Mouse (Mus musculus) neural tube, embryonic 14.5 days (tissue): ENCODE measurements around the gene Fbxl17. TPM values are rescaled to one million over a fixed set of nuclear protein-coding genes. Genes with fewer than 3 reads are reported as not detected.
A peak's percentile ranks its signal among the peaks of the same experiment; 100 is the strongest.

Experiments
- ATAC-seq: fragments of 200-750 bp; cut with Nextera tagmentation; 2 replicates; pipeline ENCODE4 v1.8.0; 2017; ENCODE audit warnings: low read depth, mild to moderate bottlenecking, moderate TSS enrichment, moderate library complexity
- H3K27ac ChIP-seq: fragments of 300-500 bp; sonication (generic); 2 replicates; pipeline ENCODE4 v1.5.1; 2014; ENCODE audit warnings: low read depth, mild to moderate bottlenecking, control low read depth, low read length, moderate library complexity, mixed read lengths
- H3K27me3 ChIP-seq: fragments of 300-500 bp; sonication (generic); 2 replicates; pipeline ENCODE4 v1.6.1; 2014; ENCODE audit warnings: low read length; ENCODE audit not compliant: control insufficient read depth, insufficient read depth
- H3K36me3 ChIP-seq: fragments of 300-500 bp; sonication (generic); 2 replicates; pipeline ENCODE4 v1.6.1; 2014; ENCODE audit warnings: low read length, mixed read lengths; ENCODE audit not compliant: control insufficient read depth, insufficient read depth
- H3K4me1 ChIP-seq: fragments of 300-500 bp; sonication (generic); 2 replicates; pipeline ENCODE4 v1.6.1; 2014; ENCODE audit warnings: low read length; ENCODE audit not compliant: control insufficient read depth, insufficient read depth
- H3K4me2 ChIP-seq: fragments of 300-500 bp; sonication (generic); 2 replicates; pipeline ENCODE4 v1.6.1; 2014; ENCODE audit warnings: mild to moderate bottlenecking, low read depth, low read length, control low read depth
- H3K4me3 ChIP-seq: fragments of 300-500 bp; sonication (generic); 2 replicates; pipeline ENCODE4 v1.5.1; 2014; ENCODE audit warnings: low read depth, low read length, control low read depth, mixed read lengths
- H3K9ac ChIP-seq: fragments of 300-500 bp; sonication (generic); replicated peaks from 2 replicates; pipeline ENCODE4 v1.6.1; 2014; ENCODE audit warnings: low read depth, mild to moderate bottlenecking, control low read depth, low read length, mixed read lengths
- H3K9me3 ChIP-seq: fragments of 300-500 bp; sonication (generic); 2 replicates; pipeline ENCODE4 v1.6.1; 2016; ENCODE audit warnings: low read length; ENCODE audit not compliant: control insufficient read depth
- WGBS: fragments of 180-500 bp; shearing (Covaris S2); extraction: QIAGEN DNeasy Blood & Tissue Kit; methylation state at CpG from one replicate; pipeline ENCODE4 v1.1.7; 2014; 5-methylcytosine and 5-hydroxymethylcytosine counted together
- polyA plus RNA-seq: library from polyadenylated mRNA; unstranded; fragments of >200 nt; fragmentation: Nextera tagmentation; extraction: Ambion mirVana; gene quantifications from 2 replicates; pipeline ENCODE4 v1.2.1, GENCODE M21; 2014

The Fbxl17 gene
- polyA plus RNA-seq, 1 experiment from 2014 or later = 17.4 TPM

GRCm38 (mm10) chr17:63294961-63295360 lies 204.9 kb downstream of the Fbxl17 start:
- H3K9me3 ChIP-seq = no peaks in the 10 kb centered on the region
- no peaks in the 10 kb centered on the region for H3K36me3 ChIP-seq
- no peak overlapping the region for H3K27ac ChIP-seq
- no peak overlapping the region for H3K4me2 ChIP-seq
- no peaks in the 10 kb centered on the region for H3K27me3 ChIP-seq
- ATAC-seq = no peak
- H3K9ac ChIP-seq = no peak overlapping the region
- no peaks in the 10 kb centered on the region for H3K4me1 ChIP-seq
- 49% methylated on average over 3 of the region's 3 CpGs for WGBS
- H3K4me3 ChIP-seq = no peak overlapping the region

GRCm38 (mm10) chr17:63293979-63294378 lies 205.8 kb downstream of the Fbxl17 start:
- Histone ChIP-seq H3K27me3 (no peaks in the 10 kb centered on the region), H3K9me3 (no peaks in the 10 kb centered on the region), H3K4me2 (no peak overlapping the region), H3K27ac (no peak overlapping the region), H3K9ac (no peak overlapping the region), H3K36me3 (no peaks in the 10 kb centered on the region), H3K4me3 (no peak overlapping the region), H3K4me1 (no peaks in the 10 kb centered on the region)
- no peak for ATAC-seq
- WGBS = 20% methylated on average over 3 of the region's 3 CpGs

- Histone ChIP-seq H3K4me3 (no peak overlapping the region), H3K36me3 (no peaks in the 10 kb centered on the region), H3K27me3 (no peaks in the 10 kb centered on the region), H3K27ac (no peak overlapping the region), H3K4me1 (peaks cover 13% of the 10 kb centered on the region), H3K9me3 (no peaks in the 10 kb centered on the region), H3K4me2 (no peak overlapping the region), H3K9ac (no peak overlapping the region)
- WGBS = 90% methylated on average over 1 of the region's 1 CpGs
- ATAC-seq = no peak
Measured at GRCm38 (mm10) chr17:63289317-63289913, 210.4 kb downstream of the Fbxl17 start.

- H3K36me3 ChIP-seq = no peaks in the 10 kb centered on the region
- no peak overlapping the region for H3K27ac ChIP-seq
- ATAC-seq = no peak
- H3K4me2 ChIP-seq = no peak overlapping the region
- no peak overlapping the region for H3K4me3 ChIP-seq
- peaks cover 13% of the 10 kb centered on the region for H3K4me1 ChIP-seq
- no peaks in the 10 kb centered on the region for H3K9me3 ChIP-seq
- no peaks in the 10 kb centered on the region for H3K27me3 ChIP-seq
- WGBS = 98% methylated on average over 4 of the region's 4 CpGs
- H3K9ac ChIP-seq = no peak overlapping the region
Measured at GRCm38 (mm10) chr17:63288850-63289249, 211.0 kb downstream of the Fbxl17 start.

- 30% methylated on average over 2 of the region's 2 CpGs for WGBS
- Histone ChIP-seq H3K4me2 (no peak overlapping the region), H3K36me3 (no peaks in the 10 kb centered on the region), H3K9me3 (no peaks in the 10 kb centered on the region), H3K4me3 (no peak overlapping the region), H3K4me1 (peaks cover 13% of the 10 kb centered on the region), H3K27me3 (no peaks in the 10 kb centered on the region), H3K27ac (0 out of 2 replicates have a peak overlapping the region, but pooled peaks have one; percentile 22), H3K9ac (no peak overlapping the region)
- peak; percentile 62; the same call in 1 of the 2 replicates for ATAC-seq
Measured at GRCm38 (mm10) chr17:63287413-63287812, 212.4 kb downstream of the Fbxl17 start.

GRCm38 (mm10) chr17:63285265-63285939 lies 214.4 kb downstream of the Fbxl17 start:
- Histone ChIP-seq H3K27ac (peak overlapping the region; percentile 6; the same call in 1 of the 2 replicates), H3K4me1 (peaks cover 13% of the 10 kb centered on the region), H3K36me3 (no peaks in the 10 kb centered on the region), H3K4me2 (no peak overlapping the region), H3K9ac (no peak overlapping the region), H3K4me3 (no peak overlapping the region), H3K9me3 (no peaks in the 10 kb centered on the region), H3K27me3 (no peaks in the 10 kb centered on the region)
- peak; percentile 89 for ATAC-seq
- WGBS = 39% methylated on average over 11 of the region's 11 CpGs

GRCm38 (mm10) chr17:63284074-63284473 lies 215.7 kb downstream of the Fbxl17 start:
- Histone ChIP-seq H3K27me3 (no peaks in the 10 kb centered on the region), H3K9me3 (no peaks in the 10 kb centered on the region), H3K27ac (no peak overlapping the region), H3K4me2 (no peak overlapping the region), H3K4me3 (no peak overlapping the region), H3K9ac (no peak overlapping the region), H3K4me1 (peaks cover 13% of the 10 kb centered on the region), H3K36me3 (no peaks in the 10 kb centered on the region)
- WGBS = 90% methylated on average over 4 of the region's 4 CpGs
- no peak for ATAC-seq

- no peak overlapping the region for H3K27ac ChIP-seq
- H3K27me3 ChIP-seq = no peaks in the 10 kb centered on the region
- peaks cover 9% of the 10 kb centered on the region; the same call in 1 of the 2 replicates for H3K4me1 ChIP-seq
- ATAC-seq = no peak
- no peak overlapping the region for H3K4me3 ChIP-seq
- WGBS = 76% methylated on average over 5 of the region's 5 CpGs
- no peak overlapping the region for H3K9ac ChIP-seq
- no peaks in the 10 kb centered on the region for H3K36me3 ChIP-seq
- no peak overlapping the region for H3K4me2 ChIP-seq
- no peaks in the 10 kb centered on the region for H3K9me3 ChIP-seq
Measured at GRCm38 (mm10) chr17:63282004-63282403, 217.8 kb downstream of the Fbxl17 start.

- no peaks in the 10 kb centered on the region for H3K36me3 ChIP-seq
- 77% methylated on average over 2 of the region's 2 CpGs for WGBS
Measured at GRCm38 (mm10) chr17:63280990-63281389, 218.8 kb downstream of the Fbxl17 start.

More at GRCm38 (mm10) chr17:63280990-63281389, 218.8 kb downstream of the Fbxl17 start:
- Histone ChIP-seq H3K9me3 (no peaks in the 10 kb centered on the region), H3K9ac (no peak overlapping the region), H3K4me1 (peaks cover 5% of the 10 kb centered on the region; the same call in 1 of the 2 replicates), H3K27ac (no peak overlapping the region), H3K4me2 (no peak overlapping the region), H3K27me3 (no peaks in the 10 kb centered on the region), H3K4me3 (no peak overlapping the region)
- ATAC-seq = no peak
